Mouse (Mus musculus) embryo, embryonic 11 days (tissue): ENCODE measurements around the gene Sfxn5.

Source experiments
- DNase-seq: peaks from one replicate; pipeline ENCODE4 v3.0.0-alpha.2; 2015

Gene Sfxn5

GRCm38 (mm10) chr6:85187340-85188211, 145.6 kb downstream of the Sfxn5 start, which contains the start of gene Emx1:
Gene Emx1 (plus strand): TSS chr6:85187438.
- DNase-seq, result peak; percentile 77

- no peak for DNase-seq
Observed at GRCm38 (mm10) chr6:85186744-85187059, 146.5 kb downstream of the Sfxn5 start.

GRCm38 (mm10) chr6:85186033-85186743, 147.0 kb downstream of the Sfxn5 start:
- peak; percentile 57 for DNase-seq

- DNase-seq, result no peak
Observed at GRCm38 (mm10) chr6:85183951-85184350, 149.3 kb downstream of the Sfxn5 start.

- DNase-seq, result no peak
Observed at GRCm38 (mm10) chr6:85180036-85180435, 153.2 kb downstream of the Sfxn5 start.

GRCm38 (mm10) chr6:85179569-85179968, 153.7 kb downstream of the Sfxn5 start:
- DNase-seq, result no peak

- peak; percentile 35 for DNase-seq
Observed at GRCm38 (mm10) chr6:85165440-85165921, 167.7 kb downstream of the Sfxn5 start.
